Mouse (Mus musculus) MEL (cell line): ENCODE results near the gene Cryge. TPM values are rescaled to one million over a fixed set of nuclear protein-coding genes. Genes with fewer than 3 reads are reported as not detected.

ENCODE experiments used
- DNase-seq: peaks from one replicate; pipeline ENCODE4 v3.0.0; 2011; ENCODE audit warnings: low read depth, low spot score
- H3K27ac ChIP-seq: 2 replicates; pipeline ENCODE4 v1.5.1; 2012; ENCODE audit warnings: low read depth, mild to moderate bottlenecking, control low read depth, low read length, moderate library complexity; ENCODE audit not compliant: control insufficient read depth
- H3K27me3 ChIP-seq, 2 experiments: fragments of 150-350 bp in 1 of 2; sonication (generic) in 1 of 2; 2 replicates each; pipeline ENCODE4 v1.6.1; 2012; ENCODE audit warnings: low read length in 2 of 2, mild to moderate bottlenecking in 2 of 2, improper control_type of control experiment in 1 of 2, moderate library complexity in 1 of 2; ENCODE audit not compliant: insufficient read depth in 2 of 2, control insufficient read depth in 1 of 2
- H3K36me3 ChIP-seq, 2 experiments: 2 replicates each; pipeline ENCODE4 v1.6.1; 2012 to 2014; ENCODE audit warnings: low read length in 2 of 2, improper control_type of control experiment in 1 of 2, inconsistent platforms in 1 of 2, mild to moderate bottlenecking in 1 of 2; ENCODE audit not compliant: insufficient read depth in 2 of 2, control insufficient read depth in 1 of 2
- H3K4me1 ChIP-seq, 2 experiments: fragments of 150-350 bp in 1 of 2; sonication (generic) in 1 of 2; 2 replicates each; pipeline ENCODE4 v1.6.1; 2012; ENCODE audit warnings: low read length in 2 of 2, improper control_type of control experiment in 1 of 2, mild to moderate bottlenecking in 1 of 2; ENCODE audit not compliant: insufficient read depth in 2 of 2, control insufficient read depth in 1 of 2
- H3K4me3 ChIP-seq, 2 experiments: fragments of 150-350 bp in 1 of 2; sonication (generic) in 1 of 2; 2 replicates each; pipeline ENCODE4 v1.5.1; 2012; ENCODE audit warnings: low read depth in 2 of 2, low read length in 2 of 2, mild to moderate bottlenecking in 2 of 2, moderate library complexity in 2 of 2, control low read depth in 1 of 2, improper control_type of control experiment in 1 of 2; ENCODE audit not compliant: control insufficient read depth in 1 of 2, insufficient read depth in 1 of 2
- H3K79me2 ChIP-seq: 2 replicates; pipeline ENCODE4 v1.6.1; 2012; ENCODE audit warnings: mild to moderate bottlenecking, low read length, moderate library complexity; ENCODE audit not compliant: control insufficient read depth, poor library complexity, insufficient read depth
- H3K9ac ChIP-seq: 2 replicates; pipeline ENCODE4 v1.6.1; 2012; ENCODE audit warnings: low read depth, mild to moderate bottlenecking, control low read depth, low read length, moderate library complexity; ENCODE audit not compliant: control insufficient read depth, poor library complexity, severe bottlenecking
- H3K9me3 ChIP-seq: fragments of 150-350 bp; sonication (generic); replicated peaks from 2 replicates; pipeline ENCODE4 v1.6.1; 2012; ENCODE audit warnings: mild to moderate bottlenecking, low read length, improper control_type of control experiment, moderate library complexity; ENCODE audit not compliant: insufficient read depth
- BHLHE40 ChIP-seq: IDR thresholded peaks from 2 replicates; pipeline ENCODE4 v1.6.1; 2012; ENCODE audit warnings: low read depth, mild to moderate bottlenecking, inconsistent platforms, low read length, improper control_type of control experiment, borderline replicate concordance
- CHD1 ChIP-seq: IDR thresholded peaks from 2 replicates; pipeline ENCODE4 v1.6.1; 2012; ENCODE audit warnings: low read depth, mild to moderate bottlenecking, inconsistent platforms, low read length, improper control_type of control experiment
- CHD2 ChIP-seq: IDR thresholded peaks from 2 replicates; pipeline ENCODE4 v1.6.1; 2011; ENCODE audit warnings: low read length, improper control_type of control experiment
- CTCF ChIP-seq, 3 experiments: IDR thresholded peaks in 2 of 3; conservative IDR thresholded peaks in 1 of 3; 2 replicates each; pipeline ENCODE4 v1.5.1; 2011 to 2012; ENCODE audit warnings: low read length in 3 of 3, low read depth in 2 of 3, mild to moderate bottlenecking in 2 of 3, improper control_type of control experiment in 1 of 3, inconsistent platforms in 1 of 3, mixed read lengths in 1 of 3, moderate library complexity in 1 of 3; ENCODE audit not compliant: control insufficient read depth in 1 of 3, insufficient read depth in 1 of 3, poor library complexity in 1 of 3, severe bottlenecking in 1 of 3
- EP300 ChIP-seq, 2 experiments: IDR thresholded peaks; 2 replicates each; pipeline ENCODE4 v1.6.1; 2011; ENCODE audit warnings: improper control_type of control experiment in 2 of 2, low read length in 2 of 2, low read depth in 1 of 2, mild to moderate bottlenecking in 1 of 2
- GABPA ChIP-seq: IDR thresholded peaks from 2 replicates; pipeline ENCODE4 v1.6.1; 2012; ENCODE audit warnings: low read depth, mild to moderate bottlenecking, inconsistent platforms, low read length, improper control_type of control experiment, moderate library complexity
- HCFC1 ChIP-seq: IDR thresholded peaks from 2 replicates; pipeline ENCODE4 v1.6.1; 2012; ENCODE audit warnings: low read depth, mild to moderate bottlenecking, inconsistent platforms, low read length, improper control_type of control experiment, moderate library complexity
- KAT2A ChIP-seq: conservative IDR thresholded peaks from 2 replicates; pipeline ENCODE4 v1.6.1; 2012; ENCODE audit warnings: low read depth, low read length, improper control_type of control experiment, inconsistent platforms
- MAFK ChIP-seq: IDR thresholded peaks from 2 replicates; pipeline ENCODE4 v1.6.1; 2011; ENCODE audit warnings: low read depth, mild to moderate bottlenecking, low read length, improper control_type of control experiment, borderline replicate concordance
- MAX ChIP-seq: IDR thresholded peaks from 2 replicates; pipeline ENCODE4 v1.6.1; 2011; ENCODE audit warnings: low read length, improper control_type of control experiment
- MYC ChIP-seq: IDR thresholded peaks from 2 replicates; pipeline ENCODE4 v1.6.1; 2011; ENCODE audit warnings: low read depth, mild to moderate bottlenecking, low read length, improper control_type of control experiment, moderate library complexity
- NELFE ChIP-seq: IDR thresholded peaks from 2 replicates; pipeline ENCODE4 v1.6.1; 2011; ENCODE audit warnings: low read depth, low read length, improper control_type of control experiment
- POLR2A ChIP-seq, 2 experiments: IDR thresholded peaks; 2 replicates each; pipeline ENCODE4 v1.6.1; 2011 to 2012; ENCODE audit warnings: low read length in 2 of 2, mild to moderate bottlenecking in 2 of 2, control low read depth in 1 of 2, improper control_type of control experiment in 1 of 2, low read depth in 1 of 2, moderate library complexity in 1 of 2; ENCODE audit not compliant: control insufficient read depth in 1 of 2, insufficient read depth in 1 of 2, poor library complexity in 1 of 2
- POLR2AphosphoS5 ChIP-seq: IDR thresholded peaks from 2 replicates; pipeline ENCODE4 v1.6.1; 2012; ENCODE audit warnings: low read depth, borderline replicate concordance, mild to moderate bottlenecking, inconsistent platforms, low read length, moderate library complexity, mixed read lengths
- RAD21 ChIP-seq: IDR thresholded peaks from 2 replicates; pipeline ENCODE4 v1.6.1; 2011; ENCODE audit warnings: mild to moderate bottlenecking, low read depth, low read length, improper control_type of control experiment
- SMC3 ChIP-seq: IDR thresholded peaks from 2 replicates; pipeline ENCODE4 v1.6.1; 2011; ENCODE audit warnings: low read depth, low read length, improper control_type of control experiment
- TAL1 ChIP-seq: IDR thresholded peaks from 2 replicates; pipeline ENCODE4 v1.6.1; 2012; ENCODE audit warnings: mild to moderate bottlenecking, inconsistent platforms, low read length, moderate library complexity, mixed read lengths
- TCF12 ChIP-seq: IDR thresholded peaks from 2 replicates; pipeline ENCODE4 v1.6.1; 2014; ENCODE audit warnings: low read depth, mild to moderate bottlenecking, inconsistent platforms, low read length, improper control_type of control experiment, moderate library complexity
- USF2 ChIP-seq, 2 experiments: IDR thresholded peaks; 2 replicates each; pipeline ENCODE4 v1.6.1; 2011 to 2012; ENCODE audit warnings: improper control_type of control experiment in 2 of 2, low read length in 2 of 2, borderline replicate concordance in 1 of 2, inconsistent platforms in 1 of 2, low read depth in 1 of 2, mild to moderate bottlenecking in 1 of 2; ENCODE audit not compliant: insufficient read depth in 1 of 2
- ZMIZ1 ChIP-seq: IDR thresholded peaks from 2 replicates; pipeline ENCODE4 v1.6.1; 2012; ENCODE audit warnings: low read depth, mild to moderate bottlenecking, inconsistent platforms, low read length, improper control_type of control experiment, moderate library complexity
- ZNF384 ChIP-seq: IDR thresholded peaks from 2 replicates; pipeline ENCODE4 v1.6.1; 2012; ENCODE audit warnings: low read depth, mild to moderate bottlenecking, inconsistent platforms, low read length, improper control_type of control experiment
- polyA plus RNA-seq, 2 experiments: library from polyadenylated mRNA; stranded (reverse) in 1 of 2; unstranded in 1 of 2; fragments of >175 nt in 1 of 2; fragments of >200 nt in 1 of 2; gene quantifications; 2 replicates each; pipeline versions ENCODE4 v1.2.1 to v1.2.4; 2012; ENCODE audit warnings: low replicate concordance in 2 of 2, low read depth in 1 of 2; ENCODE audit not compliant: insufficient read length in 2 of 2, insufficient read depth in 1 of 2, missing spikeins in 1 of 2
- total RNA-seq: library from RNA; depleted of rRNA; stranded (reverse); fragments of 300-350 nt; gene quantifications from 2 replicates; pipeline ENCODE4 v1.2.3, GENCODE M21; 2012

Cryge gene
- total and polyA plus RNA-seq, 3 experiments = not detected

DNA sequence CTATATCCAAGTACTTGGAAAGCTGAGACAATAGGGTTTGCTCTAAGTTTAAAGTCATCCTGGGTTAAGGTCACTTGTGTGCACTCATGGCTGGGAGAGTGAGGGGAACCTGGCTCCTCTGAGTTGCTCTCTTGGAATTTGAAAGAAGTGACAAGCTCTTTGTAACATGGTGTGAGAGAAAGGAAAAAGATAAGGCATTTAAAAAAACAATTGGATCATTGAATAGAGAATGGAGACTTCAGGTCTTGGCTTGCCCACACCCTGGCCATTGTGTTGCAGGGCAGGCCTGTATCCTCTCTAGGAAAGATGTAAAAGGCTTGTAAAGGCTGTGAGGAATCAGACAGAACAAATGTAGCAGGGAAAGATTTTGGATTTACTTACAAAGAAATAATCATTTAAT is 16.9 kb upstream of the Cryge start:
- Histone ChIP-seq H3K79me2 (no peaks in the 10 kb centered on the region), H3K9me3 (no peaks in the 10 kb centered on the region), H3K9ac (no peak overlapping the region), H3K27ac (no peak overlapping the region)
- DNase-seq = no peak
- TF ChIP-seq GABPA (no peak), KAT2A (no peak), SMC3 (no peak), ZMIZ1 (no peak), EP300 (IDR thresholded peaks at IDR 0.05; ENCODE audit: low read depth in 1 of 2, low read length in 2 of 2) (no peak), POLR2A (IDR thresholded peaks at IDR 0.05; ENCODE audit: control insufficient read depth in 1 of 2, insufficient read depth in 1 of 2, low read depth in 1 of 2, low read length in 2 of 2, poor library complexity in 1 of 2) (no peak), CHD2 (no peak), USF2 (IDR thresholded peaks at IDR 0.05; ENCODE audit: borderline replicate concordance in 1 of 2, insufficient read depth in 1 of 2, low read depth in 1 of 2, low read length in 2 of 2) (no peak), MAX (no peak), NELFE (no peak), MYC (no peak), POLR2AphosphoS5 (no peak), MAFK (no peak), BHLHE40 (no peak), CHD1 (no peak), CTCF (IDR thresholded peaks at IDR 0.05 in 2 of 3, conservative IDR thresholded peaks at IDR 0.05 in 1 of 3; ENCODE audit: control insufficient read depth in 1 of 3, insufficient read depth in 1 of 3, low read depth in 2 of 3, low read length in 3 of 3, poor library complexity in 1 of 3, severe bottlenecking in 1 of 3) (no peak), TAL1 (no peak), ZNF384 (no peak), RAD21 (no peak), TCF12 (no peak)
- TF ChIP-seq, all 39 proteins: peak for 0
- H3K36me3 ChIP-seq = no peaks in the 10 kb centered on the region
- no peaks in the 10 kb centered on the region for H3K27me3 ChIP-seq
- H3K4me3 ChIP-seq = no peak overlapping the region
- no peaks in the 10 kb centered on the region for H3K4me1 ChIP-seq

DNA sequence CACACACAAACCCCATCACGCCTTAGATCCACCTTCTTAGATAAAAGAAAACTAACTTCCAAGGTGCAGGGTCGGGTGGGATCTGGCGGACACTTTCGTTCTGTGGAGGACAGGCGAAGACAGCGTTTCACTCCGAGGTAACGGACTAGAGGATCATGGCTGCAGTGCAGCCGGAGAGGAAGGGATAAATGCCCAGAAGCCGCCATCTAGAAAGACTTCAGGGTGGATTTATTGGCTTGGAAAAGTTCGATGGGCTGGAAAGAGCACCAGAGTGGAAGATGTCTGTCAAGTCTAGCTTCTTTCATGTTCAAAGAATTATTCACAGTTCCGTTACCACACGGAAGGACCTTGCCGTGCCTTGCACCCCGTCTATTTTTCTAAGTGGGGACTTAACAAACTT is 13.3 kb upstream of the Cryge start:
- Histone ChIP-seq H3K27me3 (peaks cover 0 to 1% of the 10 kb centered on the region in 2 experiments; a peak in 1 of 4 replicates), H3K9ac (no peak overlapping the region), H3K36me3 (no peaks in the 10 kb centered on the region), H3K79me2 (no peaks in the 10 kb centered on the region), H3K4me3 (no peak overlapping the region), H3K4me1 (no peaks in the 10 kb centered on the region), H3K9me3 (no peaks in the 10 kb centered on the region), H3K27ac (no peak overlapping the region)
- no peak for TF ChIP-seq HCFC1
- no peak for TF ChIP-seq KAT2A
- no peak for DNase-seq
